Mouse (Mus musculus): Measurements from ENCODE around the gene Itpka. TPM values are rescaled to one million over a fixed set of nuclear protein-coding genes. Genes with fewer than 3 reads are reported as not detected.

The Itpka gene
- polyA plus RNA-seq, 1 experiment, result not detected

DNA sequence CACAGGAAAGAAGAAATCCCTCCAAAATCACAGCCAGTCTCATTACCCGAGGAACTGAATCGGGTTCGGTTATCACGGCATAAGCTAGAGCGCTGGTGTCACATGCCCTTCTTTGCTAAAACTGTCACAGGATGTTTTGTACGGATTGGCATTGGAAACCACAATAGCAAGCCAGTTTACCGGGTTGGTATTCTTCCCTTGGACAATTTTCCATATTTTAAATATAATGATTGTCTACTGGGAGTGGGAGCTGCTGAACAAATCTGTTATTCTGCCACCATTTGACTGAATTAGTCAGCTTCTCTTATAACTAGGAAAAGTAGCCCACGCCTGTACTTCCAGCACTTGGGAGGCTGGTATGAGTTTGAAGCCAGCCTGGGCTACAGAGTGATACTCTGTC is 21.1 kb upstream of the Itpka start:
- WGBS, result 95% methylated on average over 8 of the region's 8 CpGs
- Histone ChIP-seq H3K27ac (ENCODE audit: insufficient read depth, low read depth, low read length) (no peak overlapping the region), H3K4me1 (ENCODE audit: control insufficient read depth, insufficient read depth, low read length) (no peaks in the 10 kb centered on the region), H3K4me3 (ENCODE audit: insufficient read depth, low read depth, low read length) (no peak overlapping the region)
- TF ChIP-seq POLR2A (IDR thresholded peaks at IDR 0.05; ENCODE audit: insufficient read depth, low read depth, low read length) (no peak), CTCF (IDR thresholded peaks at IDR 0.05; ENCODE audit: insufficient read depth, low read depth, low read length) (no peak)

DNA sequence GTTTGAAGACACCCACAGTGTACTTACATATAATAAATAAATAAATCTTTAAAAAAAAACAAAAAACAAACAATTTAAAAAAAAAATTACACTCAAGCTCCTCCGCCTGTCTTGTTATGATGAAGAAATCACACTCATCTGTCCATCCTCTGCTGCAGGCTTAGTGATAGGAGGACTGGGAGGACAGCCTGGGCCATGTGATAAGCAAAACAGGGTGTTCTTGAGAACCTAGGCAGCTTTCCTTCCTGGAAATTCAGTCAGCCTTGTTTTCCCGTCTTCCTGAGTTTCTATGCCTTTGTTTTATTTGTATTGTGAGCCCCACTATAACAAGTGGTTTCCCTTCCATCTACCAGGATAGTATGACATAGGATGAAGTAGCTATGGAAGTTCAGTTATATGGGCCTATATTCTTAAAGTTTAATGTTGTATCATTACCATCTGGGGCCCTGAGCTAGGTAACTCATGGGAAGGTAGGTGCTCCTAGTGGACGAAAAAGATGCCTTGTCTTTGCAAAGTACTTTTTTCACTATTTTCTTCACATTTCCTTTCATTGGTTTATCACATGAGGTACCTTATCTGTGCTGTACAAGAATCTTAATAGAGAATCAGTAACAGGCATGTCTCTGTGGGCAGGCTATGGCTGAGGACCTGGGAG is 14.2 kb upstream of the Itpka start:
- H3K4me1 ChIP-seq (ENCODE audit: control insufficient read depth, insufficient read depth, low read length), result no peaks in the 10 kb centered on the region
- no peak overlapping the region for H3K27ac ChIP-seq (ENCODE audit: insufficient read depth, low read depth, low read length)
- TF ChIP-seq CTCF (IDR thresholded peaks at IDR 0.05; ENCODE audit: insufficient read depth, low read depth, low read length), result no peak
- no peak for TF ChIP-seq POLR2A (IDR thresholded peaks at IDR 0.05; ENCODE audit: insufficient read depth, low read depth, low read length)
- no peak overlapping the region for H3K4me3 ChIP-seq (ENCODE audit: insufficient read depth, low read depth, low read length)
- 89% methylated on average over 3 of the region's 3 CpGs for WGBS

DNA sequence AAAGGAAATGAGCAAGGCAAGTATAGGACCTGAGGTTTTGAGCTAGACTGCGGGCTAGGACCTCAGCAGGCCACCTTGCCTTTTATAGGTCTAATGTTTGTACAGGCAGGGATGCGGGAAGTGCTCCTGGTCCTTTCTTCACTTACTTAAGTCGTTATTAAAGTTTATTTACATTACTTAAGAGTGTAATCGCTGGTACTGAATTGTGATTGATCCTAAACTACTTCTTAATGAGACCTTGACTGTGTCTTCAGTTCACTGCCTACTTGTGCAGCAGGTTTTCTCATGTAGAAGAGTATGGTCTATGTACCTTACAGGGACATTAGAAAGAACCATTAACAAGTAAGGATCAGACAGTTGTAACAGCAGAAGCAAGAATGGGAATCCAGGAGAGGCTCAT is 11.4 kb upstream of the Itpka start:
- H3K4me1 ChIP-seq (ENCODE audit: control insufficient read depth, insufficient read depth, low read length), result no peaks in the 10 kb centered on the region
- no peak for TF ChIP-seq POLR2A (IDR thresholded peaks at IDR 0.05; ENCODE audit: insufficient read depth, low read depth, low read length)
- TF ChIP-seq CTCF (IDR thresholded peaks at IDR 0.05; ENCODE audit: insufficient read depth, low read depth, low read length), result no peak
- H3K27ac ChIP-seq (ENCODE audit: insufficient read depth, low read depth, low read length), result no peak overlapping the region
- no peak overlapping the region for H3K4me3 ChIP-seq (ENCODE audit: insufficient read depth, low read depth, low read length)
- 85% methylated on average over 4 of the region's 4 CpGs for WGBS

DNA sequence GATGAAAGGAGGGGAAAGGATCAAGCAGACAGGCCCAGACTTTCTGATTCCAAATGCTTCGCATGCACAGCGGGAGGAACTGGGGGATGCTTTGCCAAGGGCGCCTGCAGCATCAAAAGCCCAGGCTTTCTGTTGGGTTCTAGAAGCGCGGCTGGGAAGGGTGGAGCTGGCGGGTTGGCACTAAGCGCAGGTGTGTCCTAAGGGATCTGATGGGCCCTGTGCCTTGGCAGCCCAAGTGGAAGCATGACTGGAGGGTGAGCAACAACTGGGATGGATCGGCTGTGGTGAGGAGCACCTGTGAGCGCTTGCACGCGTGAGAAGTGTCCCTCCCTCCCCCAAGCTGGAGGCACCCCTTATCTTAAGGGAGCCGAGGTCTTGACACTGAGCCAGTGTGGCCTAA is 5.0 kb upstream of the Itpka start:
- TF ChIP-seq POLR2A (IDR thresholded peaks at IDR 0.05; ENCODE audit: insufficient read depth, low read depth, low read length) (no peak), CTCF (IDR thresholded peaks at IDR 0.05; ENCODE audit: insufficient read depth, low read depth, low read length) (no peak)
- H3K27ac ChIP-seq (ENCODE audit: insufficient read depth, low read depth, low read length), result no peak overlapping the region
- H3K4me3 ChIP-seq (ENCODE audit: insufficient read depth, low read depth, low read length), result no peak overlapping the region
- H3K4me1 ChIP-seq (ENCODE audit: control insufficient read depth, insufficient read depth, low read length), result peaks cover 7% of the 10 kb centered on the region
- 24% methylated on average over 12 of the region's 12 CpGs for WGBS

DNA sequence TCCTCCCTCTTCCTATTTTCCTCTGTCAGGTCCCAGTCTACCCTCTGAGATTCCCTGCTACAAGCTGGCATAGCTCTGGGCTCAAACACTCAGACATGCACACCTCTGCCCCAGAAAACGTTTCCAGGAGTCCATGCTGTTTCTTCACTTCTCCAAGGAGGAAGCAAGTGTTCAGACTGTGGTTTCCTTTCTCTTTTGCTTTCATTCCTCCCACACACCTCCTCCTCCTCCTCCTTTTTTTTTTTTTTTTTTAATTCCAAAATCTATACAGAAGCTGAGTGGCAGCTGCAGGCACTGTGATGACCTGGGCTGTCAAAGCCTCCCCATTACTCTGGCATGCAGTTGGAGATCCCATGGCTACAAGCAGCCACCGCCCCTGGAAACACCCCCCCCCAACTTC is 1.6 kb upstream of the Itpka start:
- 53% methylated on average over 2 of the region's 2 CpGs for WGBS
- Histone ChIP-seq H3K27ac (ENCODE audit: insufficient read depth, low read depth, low read length) (no peak overlapping the region), H3K4me3 (ENCODE audit: insufficient read depth, low read depth, low read length) (no peak overlapping the region), H3K4me1 (ENCODE audit: control insufficient read depth, insufficient read depth, low read length) (peaks cover 23% of the 10 kb centered on the region)
- no peak for TF ChIP-seq CTCF (IDR thresholded peaks at IDR 0.05; ENCODE audit: insufficient read depth, low read depth, low read length)
- no peak for TF ChIP-seq POLR2A (IDR thresholded peaks at IDR 0.05; ENCODE audit: insufficient read depth, low read depth, low read length)

DNA sequence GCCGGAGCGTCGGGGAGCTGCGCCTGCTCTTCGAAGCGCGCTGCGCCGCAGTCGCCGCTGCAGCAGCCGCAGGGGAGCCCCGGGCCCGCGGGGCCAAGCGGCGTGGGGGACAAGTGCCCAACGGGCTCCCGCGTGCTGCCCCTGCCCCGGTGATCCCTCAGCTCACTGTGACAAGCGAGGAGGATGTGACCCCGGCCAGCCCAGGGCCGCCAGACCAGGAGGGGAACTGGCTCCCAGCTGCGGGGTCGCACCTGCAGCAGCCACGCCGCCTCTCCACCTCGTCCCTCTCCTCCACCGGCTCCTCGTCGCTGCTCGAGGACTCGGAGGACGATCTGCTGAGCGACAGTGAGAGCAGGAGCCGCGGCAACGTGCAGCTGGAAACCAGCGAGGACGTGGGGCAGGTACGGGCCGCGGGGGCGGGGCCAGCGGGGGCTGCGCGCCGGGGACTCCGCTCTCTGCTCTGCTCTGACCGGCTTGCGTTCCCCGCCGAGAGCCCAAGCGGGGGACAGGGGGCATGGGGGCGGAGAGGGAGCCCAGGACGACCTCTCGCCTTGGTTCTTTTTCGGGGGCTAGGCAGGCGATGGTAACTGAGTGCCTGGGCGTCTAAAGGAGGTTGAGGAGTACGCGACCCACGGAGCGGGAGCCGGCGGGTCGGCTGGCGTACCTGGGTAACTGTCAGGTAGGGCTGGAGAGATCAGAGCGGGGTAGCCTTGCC is 481 bp downstream of the Itpka start:
- Histone ChIP-seq H3K4me3 (ENCODE audit: insufficient read depth, low read depth, low read length) (peak overlapping the region; percentile 47), H3K4me1 (ENCODE audit: control insufficient read depth, insufficient read depth, low read length) (peaks cover 23% of the 10 kb centered on the region), H3K27ac (ENCODE audit: insufficient read depth, low read depth, low read length) (no peak overlapping the region)
- under 1% methylated on average over 70 of the region's 70 CpGs for WGBS
- TF ChIP-seq POLR2A (IDR thresholded peaks at IDR 0.05; ENCODE audit: insufficient read depth, low read depth, low read length) (no peak), CTCF (IDR thresholded peaks at IDR 0.05; ENCODE audit: insufficient read depth, low read depth, low read length) (no peak)

DNA sequence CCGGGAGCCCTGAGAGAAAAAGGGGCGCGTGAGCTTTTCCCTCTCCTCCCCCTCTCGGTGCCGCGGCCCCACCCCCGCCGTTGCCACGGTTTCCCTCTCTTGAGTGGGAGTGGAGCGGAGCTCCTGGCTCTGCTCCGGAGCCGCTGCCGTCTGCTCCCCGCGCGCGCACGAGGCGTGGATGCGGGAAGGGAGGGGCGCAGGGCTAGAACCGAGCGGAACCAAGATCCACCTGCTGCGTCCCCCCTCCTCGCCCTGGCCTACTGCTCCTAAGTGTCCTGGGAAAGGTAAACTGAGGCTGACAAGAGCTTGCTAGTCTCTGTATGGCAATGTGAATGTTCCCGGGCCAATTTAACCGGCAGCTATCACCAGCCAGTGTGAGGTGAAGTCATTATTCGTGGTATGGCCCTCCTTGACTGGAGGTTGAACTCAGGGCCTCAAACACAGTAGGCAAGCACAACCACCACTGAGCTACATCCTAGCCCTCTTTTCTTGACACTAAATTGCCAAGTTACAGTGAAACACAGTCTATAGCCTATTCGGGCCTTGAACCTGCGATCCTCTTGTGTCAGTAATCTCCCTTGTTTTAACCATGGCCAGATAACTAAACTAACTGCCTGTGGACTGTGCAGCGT is 1.2 kb downstream of the Itpka start:
- TF ChIP-seq CTCF (IDR thresholded peaks at IDR 0.05; ENCODE audit: insufficient read depth, low read depth, low read length), result no peak
- no peak for TF ChIP-seq POLR2A (IDR thresholded peaks at IDR 0.05; ENCODE audit: insufficient read depth, low read depth, low read length)
- H3K27ac ChIP-seq (ENCODE audit: insufficient read depth, low read depth, low read length), result no peak overlapping the region
- H3K4me1 ChIP-seq (ENCODE audit: control insufficient read depth, insufficient read depth, low read length), result peaks cover 23% of the 10 kb centered on the region
- WGBS, result 15% methylated on average over 29 of the region's 31 CpGs
- peak overlapping the region; percentile 47 for H3K4me3 ChIP-seq (ENCODE audit: insufficient read depth, low read depth, low read length)

DNA sequence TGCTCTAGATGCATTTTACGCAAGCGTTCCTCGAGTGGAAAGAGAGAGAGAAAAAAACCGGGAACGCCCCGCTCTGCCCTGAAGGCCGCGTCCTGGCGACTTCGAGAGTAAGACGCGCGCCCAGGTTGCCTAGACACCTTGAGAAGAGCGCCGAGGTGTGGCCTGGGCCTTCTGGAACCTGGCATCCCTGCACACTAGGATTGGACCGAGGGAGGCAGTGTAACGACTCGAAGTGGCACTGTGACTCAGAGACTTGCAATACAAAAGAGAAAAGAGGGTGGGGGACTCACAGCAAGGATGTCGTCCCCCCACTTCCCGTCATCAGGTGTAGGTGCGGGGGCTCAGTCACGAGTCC is 1.6 kb downstream of the Itpka start:
- 37% methylated on average over 22 of the region's 22 CpGs for WGBS
- Histone ChIP-seq H3K27ac (ENCODE audit: insufficient read depth, low read depth, low read length) (no peak overlapping the region), H3K4me3 (ENCODE audit: insufficient read depth, low read depth, low read length) (no peak overlapping the region), H3K4me1 (ENCODE audit: control insufficient read depth, insufficient read depth, low read length) (peaks cover 23% of the 10 kb centered on the region)
- TF ChIP-seq CTCF (IDR thresholded peaks at IDR 0.05; ENCODE audit: insufficient read depth, low read depth, low read length) (no peak), POLR2A (IDR thresholded peaks at IDR 0.05; ENCODE audit: insufficient read depth, low read depth, low read length) (no peak)
